Mouse (Mus musculus): Measurements from ENCODE around the gene Mapk8ip1.
A peak's percentile ranks its signal among the peaks of the same experiment; 100 is the strongest.
"Not testable (repeated sequence)": the region's sequence is repeated elsewhere in the genome, so short reads cannot be mapped to it uniquely, and the experiment has no call there.

The Mapk8ip1 gene

DNA sequence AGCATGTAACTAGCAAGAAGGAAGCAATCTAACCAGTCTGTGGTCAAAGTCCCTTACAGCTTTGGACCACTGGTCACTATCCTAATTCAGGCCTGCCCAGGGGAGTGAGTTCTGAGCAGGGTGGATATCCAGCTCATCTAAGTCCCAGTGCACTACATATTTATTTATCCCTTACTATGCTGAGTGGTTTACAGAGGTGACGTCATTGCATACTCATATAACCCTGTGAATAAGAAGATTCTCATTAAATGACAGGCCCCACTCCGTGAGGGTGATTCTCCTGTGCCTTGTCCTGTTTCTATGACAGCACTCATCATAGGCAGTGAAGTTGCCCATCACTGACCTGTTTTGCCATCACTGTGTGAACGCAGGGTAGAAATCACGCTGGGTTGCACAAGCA lies 24.3 kb upstream of the Mapk8ip1 start:
- no peak for DNase-seq (ENCODE audit: low read depth, low spot score)

DNA sequence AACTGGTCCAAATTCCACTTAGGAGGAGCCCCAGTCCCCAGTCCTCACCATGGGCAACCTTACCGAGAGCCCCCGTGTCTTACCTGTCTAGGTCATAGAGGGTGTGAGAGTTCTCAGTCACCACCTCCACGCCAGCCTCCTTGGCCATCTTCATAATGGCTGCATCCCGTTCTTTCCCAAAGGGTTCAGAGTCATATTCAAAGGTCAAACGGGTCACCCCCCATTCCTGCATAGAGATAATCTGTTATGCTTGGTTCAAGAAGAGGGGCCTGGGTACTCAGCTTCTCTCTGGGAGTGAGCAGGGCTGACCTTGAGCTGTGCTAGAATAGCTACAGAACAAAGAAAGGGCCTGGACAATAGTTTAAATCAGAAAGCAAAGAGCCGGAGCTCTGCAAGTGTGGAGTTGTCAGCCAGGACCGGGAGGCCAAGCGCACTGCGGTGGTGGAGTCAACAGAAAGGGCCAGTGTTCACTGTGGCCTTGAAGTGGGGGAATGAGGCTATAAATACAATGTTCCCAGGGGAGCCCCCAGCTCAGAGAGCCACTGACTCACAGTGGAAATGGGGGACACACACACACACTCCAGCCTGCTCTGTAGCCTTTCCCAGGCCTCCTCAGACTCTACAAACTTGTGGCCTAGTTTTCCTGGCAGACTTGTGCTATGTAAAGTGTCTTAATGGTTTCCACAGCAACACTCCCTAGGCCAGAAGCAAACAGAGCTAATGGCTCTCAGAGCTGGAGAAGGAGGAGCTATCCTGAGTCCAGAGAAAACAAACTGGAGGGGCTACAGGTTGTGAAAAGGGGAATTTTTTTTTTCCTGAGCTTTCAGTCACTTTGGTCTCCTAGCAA lies 23.6 kb upstream of the Mapk8ip1 start:
- DNase-seq (ENCODE audit: low read depth, low spot score), result peak; percentile 83

DNA sequence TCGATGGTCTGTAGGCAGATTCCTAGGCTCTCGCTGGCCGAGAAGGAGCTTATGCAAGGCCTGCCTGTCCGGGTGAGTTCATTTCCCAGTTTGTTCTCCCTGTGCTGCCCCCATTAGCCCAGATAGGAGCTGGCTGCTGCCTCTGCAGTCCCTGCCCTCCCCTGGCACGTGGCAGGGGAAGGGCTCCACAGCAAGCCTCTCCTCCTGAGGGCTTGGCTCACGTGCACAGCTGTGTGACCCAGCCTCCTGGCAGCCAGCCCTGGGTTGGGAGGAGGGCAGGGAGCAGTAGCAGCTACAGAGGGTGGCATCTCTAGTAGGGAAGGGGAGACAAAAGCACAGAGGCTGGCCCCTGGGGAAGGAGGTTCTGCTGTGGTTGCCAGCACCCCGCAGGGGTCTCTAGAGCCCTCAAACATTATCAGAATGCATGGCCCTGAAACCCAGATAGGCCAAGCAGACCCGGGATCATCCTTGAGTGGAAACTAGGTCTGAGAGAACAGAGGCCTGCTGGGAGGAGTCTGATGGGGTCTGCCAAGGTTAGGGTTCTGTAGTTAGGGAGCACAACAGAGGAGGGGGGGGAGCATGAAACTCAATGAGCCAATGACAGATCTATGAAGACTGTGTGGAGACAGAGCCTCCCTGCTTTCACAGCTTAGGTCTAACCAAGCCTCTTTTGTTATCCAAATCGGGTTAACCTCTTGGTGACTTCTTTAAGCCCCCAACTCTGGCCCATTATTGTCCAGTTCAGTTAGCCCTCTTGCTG lies 22.8 kb upstream of the Mapk8ip1 start:
- DNase-seq (ENCODE audit: low read depth, low spot score), result peak; percentile 97

DNA sequence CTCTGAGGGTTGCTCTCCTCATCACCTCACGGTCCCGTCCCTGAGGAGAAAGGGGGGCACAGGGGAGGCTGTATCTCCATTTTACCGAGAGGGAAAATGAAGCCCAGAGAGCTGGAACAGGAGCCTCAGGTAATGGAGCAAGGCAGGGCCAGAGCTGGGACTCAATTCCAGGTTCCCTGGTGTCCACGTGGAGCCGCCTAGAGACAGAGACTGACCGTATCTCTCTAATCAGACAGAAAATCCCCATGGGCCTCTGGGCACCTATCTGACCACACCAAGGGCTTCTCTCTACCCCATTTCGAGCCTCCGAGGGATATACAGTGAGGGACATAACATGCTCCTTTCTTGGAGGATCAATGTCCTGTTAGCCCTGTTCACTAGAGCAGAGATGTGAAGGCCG lies 22.1 kb upstream of the Mapk8ip1 start:
- no peak for DNase-seq (ENCODE audit: low read depth, low spot score)

DNA sequence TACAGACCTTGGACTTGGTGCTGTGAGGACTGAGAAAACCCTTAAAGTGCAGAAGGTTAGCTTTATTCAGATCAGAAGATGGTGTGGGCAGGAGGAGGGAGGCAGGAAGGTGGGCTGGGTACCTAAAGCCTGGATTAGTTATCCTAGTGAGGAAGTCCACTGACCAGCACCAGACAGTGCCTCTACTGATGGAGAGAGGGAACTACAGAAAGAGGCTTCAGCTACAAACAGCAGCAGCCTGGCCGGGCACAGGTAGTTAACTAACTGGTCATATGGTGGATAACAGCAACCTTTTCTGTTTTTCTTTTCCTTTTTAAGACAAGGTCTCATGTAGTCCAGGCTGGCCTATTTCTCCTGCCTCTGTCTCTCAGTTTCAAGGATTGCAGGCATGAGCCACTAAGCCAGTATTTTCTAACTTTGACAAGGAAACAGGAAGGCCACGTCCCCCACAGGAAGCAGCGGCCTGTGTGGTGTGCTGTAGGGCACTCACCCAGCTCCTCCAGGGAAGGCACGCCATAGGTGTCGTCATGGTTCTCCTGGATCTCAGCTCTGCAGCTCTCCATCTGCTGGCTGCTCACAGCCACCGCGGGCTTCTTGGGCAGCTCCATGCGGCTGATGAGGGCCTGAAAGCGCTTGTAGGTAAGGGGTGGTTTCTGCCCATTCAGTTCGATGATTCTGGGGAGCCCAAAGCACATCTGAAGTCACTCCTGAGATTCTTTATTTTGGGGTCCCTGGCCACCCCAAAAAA lies 21.5 kb upstream of the Mapk8ip1 start:
- peak; percentile 88 for DNase-seq (ENCODE audit: low read depth, low spot score)

DNA sequence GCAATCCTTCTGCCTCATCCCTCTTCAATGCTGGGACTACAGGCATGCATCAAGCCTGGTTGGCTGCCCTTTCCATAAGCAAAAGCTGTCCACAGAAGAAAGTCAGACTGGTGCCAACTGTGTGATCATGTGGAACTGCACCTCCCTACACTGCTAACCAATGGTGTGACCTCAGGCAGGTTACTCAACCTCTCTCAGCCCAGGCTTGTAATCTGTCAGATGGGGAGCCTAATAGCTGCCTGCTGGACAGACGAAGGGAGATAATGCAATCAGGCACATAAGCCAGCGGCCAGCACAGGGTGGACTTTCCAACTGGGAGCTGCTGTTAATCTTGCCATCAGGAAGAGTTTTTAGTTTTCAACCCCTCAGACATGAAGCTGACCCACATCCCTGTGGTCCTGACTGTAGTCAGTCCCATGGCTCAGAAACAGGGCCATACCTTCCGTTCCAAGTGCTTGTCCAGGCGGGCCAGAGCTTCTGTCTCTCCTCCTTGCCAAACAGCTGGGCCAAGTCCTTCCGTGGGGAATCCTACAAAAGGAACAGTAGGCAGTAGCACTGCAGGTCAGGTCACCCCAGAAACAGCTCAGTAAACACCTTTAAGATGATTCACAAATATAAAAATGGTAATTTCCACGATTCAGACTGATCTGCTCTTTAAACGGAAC lies 20.8 kb upstream of the Mapk8ip1 start:
- DNase-seq (ENCODE audit: low read depth, low spot score), result peak; percentile 59

DNA sequence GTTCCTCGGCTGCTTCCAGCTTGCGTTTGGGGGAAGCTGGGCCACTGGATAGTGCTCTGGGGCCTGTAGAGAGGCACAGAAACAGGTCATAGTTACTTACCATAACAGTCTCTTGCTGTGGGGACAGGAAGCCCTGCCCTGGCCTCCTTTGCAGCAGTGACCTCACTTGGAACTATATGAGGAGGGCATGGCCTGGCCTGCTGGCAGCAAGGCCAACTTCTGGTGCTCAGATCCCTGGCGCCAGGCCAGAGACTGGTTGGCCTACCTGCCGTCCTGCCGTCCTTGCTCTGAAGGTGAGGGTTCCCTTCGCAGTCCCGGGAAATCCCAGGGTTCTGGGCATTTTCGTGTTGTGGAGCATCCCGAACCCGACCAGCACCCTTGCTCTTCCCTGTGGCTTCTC lies 10.6 kb upstream of the Mapk8ip1 start:
- peak; percentile 89 for DNase-seq (ENCODE audit: low read depth, low spot score)

DNA sequence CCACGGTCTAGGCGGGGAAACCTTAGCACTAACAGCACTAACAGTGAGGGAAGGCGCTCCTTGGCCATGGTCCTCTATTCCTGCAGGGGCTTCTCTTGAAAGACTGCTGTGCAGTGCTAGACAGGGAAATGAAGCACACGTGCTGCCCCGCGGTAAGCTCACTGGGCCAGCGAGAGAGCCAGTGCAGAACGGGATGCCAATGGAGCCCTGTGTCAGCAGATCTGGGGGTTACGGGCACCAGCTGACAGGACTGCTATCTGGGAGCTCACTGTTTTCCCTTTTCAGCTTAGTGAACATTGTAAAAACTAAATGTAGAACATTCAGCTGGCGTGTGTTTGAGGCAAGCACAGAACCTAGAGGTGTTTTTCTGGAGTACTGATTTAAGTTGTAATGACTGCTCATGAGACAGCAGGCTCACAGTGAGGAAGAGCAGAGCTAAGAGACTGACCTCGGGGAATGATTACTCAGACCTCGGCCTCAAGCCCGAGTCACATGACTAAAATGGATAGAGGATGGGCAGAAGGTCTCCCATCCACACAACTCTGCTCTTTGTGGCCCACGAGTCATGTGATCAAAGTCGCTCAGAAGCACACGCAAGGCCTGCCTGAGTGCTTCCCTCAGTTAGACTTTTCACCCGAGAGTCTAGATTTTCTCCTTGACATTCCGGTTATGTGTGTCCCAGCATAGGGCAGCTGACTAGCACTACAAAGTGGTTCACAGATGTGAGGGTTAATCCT lies 7.4 kb upstream of the Mapk8ip1 start:
- DNase-seq (ENCODE audit: low read depth, low spot score), result peak; percentile 77

DNA sequence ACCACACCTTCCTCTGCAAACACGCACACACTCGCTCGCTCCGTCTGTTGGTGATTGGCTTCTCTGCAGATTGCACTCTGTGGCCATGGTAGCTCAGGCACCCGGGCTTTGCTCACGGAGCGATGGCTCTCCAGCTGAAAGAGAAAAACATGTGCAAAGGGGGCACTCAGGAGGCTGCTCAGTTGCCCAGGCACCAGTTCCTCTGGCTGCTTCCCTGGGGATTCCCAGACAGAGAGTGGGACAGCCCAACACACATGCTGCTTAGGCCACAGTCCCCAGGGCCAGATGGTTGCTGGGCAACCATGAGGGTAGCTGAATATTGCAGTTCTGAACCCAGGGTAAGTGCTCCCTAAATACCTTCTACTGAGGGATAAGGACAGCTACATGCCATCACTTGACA lies 4.6 kb upstream of the Mapk8ip1 start:
- DNase-seq (ENCODE audit: low read depth, low spot score), result no peak

DNA sequence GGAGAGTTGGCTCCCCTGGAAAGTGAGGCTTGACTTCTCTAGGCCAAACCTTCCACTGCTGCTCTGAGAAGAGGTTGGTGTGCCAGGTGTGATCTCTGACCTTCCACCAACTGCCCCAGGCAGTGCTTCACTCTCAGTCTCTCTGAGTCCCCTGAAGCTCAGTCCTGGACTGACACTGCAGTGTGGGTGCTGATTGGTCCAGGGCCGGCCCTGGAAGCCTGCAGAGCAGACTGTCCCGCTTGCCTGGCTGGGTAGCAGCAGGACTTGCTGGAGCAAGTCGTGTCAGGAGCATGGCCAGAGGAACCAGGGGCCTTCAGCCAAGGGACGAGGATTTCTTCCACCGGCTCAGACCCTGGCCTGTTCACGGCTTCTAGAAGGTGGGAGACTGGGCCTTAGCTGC lies 3.7 kb upstream of the Mapk8ip1 start:
- no peak for DNase-seq (ENCODE audit: low read depth, low spot score)

DNA sequence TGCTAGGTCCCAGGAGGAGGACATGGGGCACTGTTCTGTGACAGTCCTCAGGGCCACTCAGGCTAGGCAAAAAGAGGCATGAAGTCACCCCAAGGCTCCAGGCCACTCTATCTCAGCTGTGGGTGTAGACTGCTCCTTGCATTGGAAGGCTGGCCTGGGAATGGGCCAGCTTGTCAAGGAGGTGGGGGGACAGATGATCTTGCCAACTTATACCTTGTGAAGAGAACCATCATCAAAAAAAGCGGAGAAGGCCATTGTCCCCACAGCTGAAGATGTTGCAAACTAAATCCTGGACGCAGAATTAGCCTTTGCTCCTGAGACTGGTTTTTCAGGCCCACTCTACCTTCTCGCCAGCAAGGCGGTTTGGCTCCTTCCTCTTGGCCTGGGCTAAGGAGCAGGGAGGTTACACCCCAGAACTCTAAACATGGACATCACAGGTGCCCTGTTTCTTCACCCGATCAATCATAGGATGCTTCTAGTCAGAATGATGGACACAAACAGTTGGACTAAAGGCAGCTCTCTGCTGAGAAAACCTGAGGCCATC lies 2.8 kb upstream of the Mapk8ip1 start:
- DNase-seq (ENCODE audit: low read depth, low spot score), result no peak

DNA sequence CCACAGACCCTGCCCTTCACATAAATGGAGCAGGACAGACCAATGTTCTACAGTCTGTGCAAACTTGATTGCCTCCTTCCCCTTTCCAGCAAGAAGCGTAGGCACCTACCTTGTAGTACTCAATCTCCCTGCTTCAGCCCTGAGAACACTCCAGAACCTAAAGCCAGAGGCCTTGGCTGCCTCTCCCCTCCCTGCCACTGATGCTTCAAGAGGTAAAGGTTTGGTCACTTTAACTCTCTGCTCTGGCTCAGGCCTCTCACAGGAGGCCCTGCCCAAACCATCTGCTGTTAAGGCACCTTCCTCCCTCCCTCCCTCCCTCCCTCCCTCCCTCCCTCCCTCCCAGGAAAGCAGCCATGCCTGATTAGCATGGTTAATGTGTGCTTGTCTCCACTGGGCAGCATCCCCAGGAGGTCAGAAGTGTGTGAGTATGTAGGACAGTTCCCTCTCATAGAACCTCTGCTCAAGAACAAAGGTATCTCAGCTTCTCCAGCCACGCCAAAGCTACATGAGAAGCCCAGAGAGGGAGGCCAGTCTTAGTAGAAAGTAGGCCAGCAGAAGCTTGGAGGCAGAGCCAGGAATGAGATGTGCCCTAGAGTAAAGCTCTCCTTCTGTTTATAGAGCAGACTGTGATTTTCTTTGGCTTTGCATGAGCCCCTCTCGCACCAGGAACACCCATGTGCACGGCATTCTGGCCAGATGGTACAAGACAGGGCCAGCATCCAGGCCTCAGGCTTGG lies 1.7 kb upstream of the Mapk8ip1 start:
- peak; percentile 96 for DNase-seq (ENCODE audit: low read depth, low spot score)

DNA sequence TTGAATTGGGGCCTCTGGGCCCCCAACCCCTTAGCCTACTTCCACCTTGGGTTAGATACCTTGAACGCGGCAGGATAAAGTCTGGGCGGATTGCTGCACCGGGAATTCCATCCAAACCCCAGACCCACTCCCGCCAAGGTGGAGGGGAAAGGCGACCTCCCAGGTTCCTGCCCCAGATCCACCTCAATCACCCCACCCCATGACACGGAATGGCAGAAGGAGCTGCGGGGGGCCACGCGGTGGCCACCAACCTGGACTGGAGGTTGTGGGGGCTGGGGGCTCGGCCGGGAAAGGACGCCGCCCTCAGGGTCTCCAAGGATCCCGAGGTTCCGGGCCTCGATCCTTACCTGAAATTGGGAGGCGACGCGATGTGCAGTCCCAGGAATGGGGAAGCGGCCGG lies 381 bp downstream of the Mapk8ip1 start:
- DNase-seq (ENCODE audit: low read depth, low spot score), result no peak

DNA sequence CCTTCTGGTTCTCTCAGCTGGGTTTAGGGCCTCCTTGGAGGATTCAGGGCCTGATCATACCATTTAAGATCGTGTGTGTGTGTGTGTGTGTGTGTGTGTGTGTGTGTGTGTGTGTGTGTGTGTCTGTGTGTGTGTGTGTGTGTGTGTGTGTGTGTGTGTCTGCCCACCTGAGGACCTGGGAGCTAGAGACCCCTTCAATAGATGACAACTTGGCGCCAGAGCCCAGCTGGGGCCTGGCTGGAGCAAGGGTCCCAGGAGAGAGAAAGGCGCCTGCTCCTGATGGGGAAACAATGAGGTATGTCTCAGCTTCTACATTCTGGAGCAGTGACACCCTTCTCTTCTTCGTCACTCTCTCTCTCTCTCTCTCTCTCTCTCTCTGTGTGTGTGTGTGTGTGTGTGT lies 1.2 kb downstream of the Mapk8ip1 start:
- DNase-seq (ENCODE audit: low read depth, low spot score), result not testable (repeated sequence)

DNA sequence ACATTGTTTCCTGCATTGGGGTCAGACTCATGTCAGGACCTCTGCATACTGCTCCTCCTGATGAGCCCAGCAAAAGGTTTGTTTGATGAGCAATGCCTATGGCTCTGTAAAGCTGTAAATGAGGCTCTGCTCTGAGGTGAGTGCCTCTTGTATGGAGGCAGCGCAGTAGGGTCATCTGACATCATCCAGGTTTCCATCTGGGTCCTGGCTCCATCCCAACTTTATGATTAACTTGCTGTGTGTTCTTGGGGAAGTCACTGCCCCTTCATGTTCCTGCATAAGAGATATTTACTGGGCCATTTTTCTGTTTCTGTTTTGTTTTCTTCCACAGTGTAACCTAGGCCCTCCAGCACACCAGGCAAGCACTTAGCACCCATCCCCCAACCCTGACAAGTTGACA lies 3.6 kb downstream of the Mapk8ip1 start:
- DNase-seq (ENCODE audit: low read depth, low spot score), result peak; percentile 74

DNA sequence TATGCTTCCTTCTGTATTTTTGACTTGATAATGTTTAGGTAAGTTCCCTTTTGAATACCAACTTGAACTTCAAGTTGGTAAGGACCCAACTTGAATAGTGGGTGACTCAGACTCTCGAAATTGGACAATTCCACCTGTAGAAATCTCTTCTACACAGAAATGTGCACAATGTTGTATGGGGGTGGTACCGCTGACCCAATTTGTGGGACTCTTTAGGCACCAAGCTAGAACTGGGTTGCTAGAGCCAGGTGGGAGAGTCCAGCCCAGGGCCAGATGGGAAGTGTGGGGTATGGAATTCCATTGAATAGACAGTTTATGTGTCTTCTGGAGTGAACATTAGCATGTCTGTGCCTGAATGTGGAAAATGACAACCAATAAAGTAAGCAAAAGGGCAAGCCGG lies 5.5 kb downstream of the Mapk8ip1 start:
- DNase-seq (ENCODE audit: low read depth, low spot score), result peak; percentile 62

DNA sequence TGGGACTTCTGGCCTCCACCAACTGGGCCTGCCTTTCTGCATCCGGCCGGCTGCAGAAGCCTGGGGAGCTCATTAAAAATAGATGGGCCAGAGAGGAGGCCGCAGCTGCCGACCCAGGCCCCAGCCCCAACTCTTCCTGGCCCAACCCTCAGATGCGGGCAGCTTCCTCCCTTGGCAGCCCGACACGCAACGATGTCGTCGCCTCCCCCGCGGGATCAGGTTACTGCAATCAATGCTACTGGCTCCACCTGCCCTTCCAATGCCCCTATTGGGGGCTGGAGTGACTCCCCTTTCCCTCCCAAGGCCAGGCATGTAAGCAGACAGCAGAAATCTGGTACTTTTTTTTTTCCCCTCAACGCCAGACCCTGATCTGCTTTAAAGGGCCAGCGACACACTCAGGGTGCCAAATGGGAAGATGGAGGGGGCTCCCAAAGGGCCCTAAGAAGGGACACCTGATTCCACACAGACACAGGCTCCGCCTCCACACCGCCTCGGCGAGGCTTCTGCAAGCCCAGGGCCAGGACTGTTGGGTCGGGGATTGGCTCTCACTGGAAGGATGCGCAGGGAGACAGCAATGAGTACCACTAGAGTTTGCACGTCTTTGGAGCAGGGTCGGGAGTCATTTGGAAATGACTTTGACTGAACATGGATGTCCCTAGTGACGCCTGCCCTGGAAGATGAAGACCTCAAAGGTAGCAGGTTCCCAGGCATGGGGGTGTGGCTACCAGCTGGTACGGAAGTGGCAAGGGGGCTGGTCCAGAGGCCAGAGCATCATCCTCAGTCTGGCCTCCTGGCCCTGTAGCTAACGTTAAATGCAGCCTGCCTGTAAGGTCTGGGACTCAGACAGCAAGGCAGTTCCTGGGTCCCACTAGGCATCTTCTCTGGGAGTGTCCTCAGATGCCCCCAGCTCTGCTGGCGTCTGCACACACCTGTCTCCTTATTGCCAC lies 8.5 kb downstream of the Mapk8ip1 start:
- peak; percentile 69 for DNase-seq (ENCODE audit: low read depth, low spot score)

DNA sequence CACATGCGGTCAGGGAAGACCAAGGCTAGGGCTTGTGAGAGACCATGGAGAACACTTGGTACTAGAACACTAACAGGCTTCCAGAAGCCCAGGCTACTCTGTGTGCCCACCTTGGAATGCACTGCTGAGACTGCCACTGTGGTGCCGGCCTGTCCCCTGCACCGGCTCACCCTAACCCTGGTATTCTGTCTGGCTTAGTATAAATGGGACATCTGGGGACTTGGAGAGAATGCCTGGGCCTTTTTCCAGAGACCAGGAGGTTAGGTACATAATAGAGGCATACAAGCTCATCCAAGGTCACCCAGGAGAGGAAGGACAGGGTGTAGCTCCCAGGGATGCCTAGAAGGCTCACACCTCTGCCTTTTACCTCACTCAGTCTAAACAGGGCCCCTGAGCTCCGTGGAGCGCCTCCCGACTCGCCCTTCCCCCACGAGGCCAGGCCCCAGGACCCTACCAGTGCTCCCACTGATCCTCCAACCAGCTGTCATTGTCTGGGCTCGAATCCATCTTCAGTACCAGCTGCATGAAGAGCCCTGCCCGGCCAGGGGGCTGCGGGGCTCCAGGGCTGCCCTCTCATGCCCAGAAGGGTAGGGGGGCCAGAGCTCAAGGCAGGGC lies 9.3 kb downstream of the Mapk8ip1 start:
- peak; percentile 80 for DNase-seq (ENCODE audit: low read depth, low spot score)

All from brain, adult 2 months (tissue).